Mouse (Mus musculus) testis, postnatal 14 days (tissue): ENCODE measurements around the gene Mamstr.

ENCODE experiments used
- DNase-seq: peaks from one replicate; pipeline ENCODE4 v3.0.0; 2021; ENCODE audit warnings: low spot score

Mamstr gene

GRCm38 (mm10) chr7:45693921-45694591 lies 54.3 kb downstream of the Mamstr start, which contains the start of gene Sec1:
Gene Sec1 (minus strand): TSS chr7:45694402.
- DNase-seq, result peak; percentile 86

- no peak for DNase-seq
Observed at GRCm38 (mm10) chr7:45695098-45695497, 55.3 kb downstream of the Mamstr start.
